Mouse (Mus musculus): Measurements from ENCODE around the gene Chst11. TPM values are rescaled to one million over a fixed set of nuclear protein-coding genes. Genes with fewer than 3 reads are reported as not detected.

The Chst11 gene
- polyA plus RNA-seq, 1 experiment = 12.1 TPM

- Histone ChIP-seq H3K4me2 (ENCODE audit: low read depth) (no peak overlapping the region), H3K27me3 (ENCODE audit: control insufficient read depth, insufficient read depth, insufficient read length) (no peaks in the 10 kb centered on the region), H3K79me2 (ENCODE audit: control insufficient read depth, insufficient read depth) (no peaks in the 10 kb centered on the region), H3K4me3 (no peak overlapping the region), H3K36me3 (ENCODE audit: control insufficient read depth, insufficient read depth) (no peaks in the 10 kb centered on the region), H3ac (ENCODE audit: control insufficient read depth, insufficient read length) (no peak overlapping the region)
- TF ChIP-seq CEBPB (IDR thresholded peaks at IDR 0.05; ENCODE audit: insufficient read depth, poor library complexity, severe bottlenecking) (no peak), TCF3 (IDR thresholded peaks at IDR 0.05; ENCODE audit: insufficient read length, low read depth) (no peak), POLR2AphosphoS2 (IDR thresholded peaks at IDR 0.05; ENCODE audit: insufficient read length, low read depth) (no peak), TCF12 (IDR thresholded peaks at IDR 0.05; ENCODE audit: insufficient read depth, poor library complexity, severe bottlenecking) (no peak), MYOG (IDR thresholded peaks at IDR 0.05; ENCODE audit: control insufficient read depth in 1 of 3, insufficient read depth in 1 of 3, insufficient read length in 2 of 3, low read depth in 2 of 3) (no peak), E2F4 (IDR thresholded peaks at IDR 0.05; ENCODE audit: insufficient read depth) (no peak), REST (IDR thresholded peaks at IDR 0.05; ENCODE audit: insufficient read depth, insufficient read length) (no peak), SRF (IDR thresholded peaks at IDR 0.05; ENCODE audit: control insufficient read depth, insufficient read length, low read depth) (no peak), POLR2A (IDR thresholded peaks at IDR 0.05; ENCODE audit: insufficient read length, low read depth) (no peak), MAX (IDR thresholded peaks at IDR 0.05; ENCODE audit: low read depth) (no peak), MYOD1 (IDR thresholded peaks at IDR 0.05; ENCODE audit: control insufficient read depth in 1 of 3, insufficient read length in 2 of 3, low read depth in 2 of 3) (no peak), USF1 (IDR thresholded peaks at IDR 0.05; ENCODE audit: low read depth) (no peak)
These were observed 233.5 kb downstream of the Chst11 start for GRCm38 (mm10) chr10:83218778-83219177.

GRCm38 (mm10) chr10:83219729-83220128, 234.4 kb downstream of the Chst11 start:
- TF ChIP-seq POLR2AphosphoS2 (IDR thresholded peaks at IDR 0.05; ENCODE audit: insufficient read length, low read depth) (no peak), POLR2A (IDR thresholded peaks at IDR 0.05; ENCODE audit: insufficient read length, low read depth) (no peak), CEBPB (IDR thresholded peaks at IDR 0.05; ENCODE audit: insufficient read depth, poor library complexity, severe bottlenecking) (no peak), MYOG (IDR thresholded peaks at IDR 0.05; ENCODE audit: control insufficient read depth in 1 of 3, insufficient read depth in 1 of 3, insufficient read length in 2 of 3, low read depth in 2 of 3) (no peak), MAX (IDR thresholded peaks at IDR 0.05; ENCODE audit: low read depth) (no peak), USF1 (IDR thresholded peaks at IDR 0.05; ENCODE audit: low read depth) (no peak), E2F4 (IDR thresholded peaks at IDR 0.05; ENCODE audit: insufficient read depth) (no peak), MYOD1 (IDR thresholded peaks at IDR 0.05; ENCODE audit: control insufficient read depth in 1 of 3, insufficient read length in 2 of 3, low read depth in 2 of 3) (no peak), TCF3 (IDR thresholded peaks at IDR 0.05; ENCODE audit: insufficient read length, low read depth) (no peak)
- no peak overlapping the region for H3K4me2 ChIP-seq (ENCODE audit: low read depth)
- no peaks in the 10 kb centered on the region for H3K79me2 ChIP-seq (ENCODE audit: control insufficient read depth, insufficient read depth)
- no peak overlapping the region for H3ac ChIP-seq (ENCODE audit: control insufficient read depth, insufficient read length)
- H3K27me3 ChIP-seq (ENCODE audit: control insufficient read depth, insufficient read depth, insufficient read length) = no peaks in the 10 kb centered on the region
- no peaks in the 10 kb centered on the region for H3K36me3 ChIP-seq (ENCODE audit: control insufficient read depth, insufficient read depth)
- no peak overlapping the region for H3K4me3 ChIP-seq

GRCm38 (mm10) chr10:83220217-83220616, 234.9 kb downstream of the Chst11 start:
- H3K4me3 ChIP-seq = no peak overlapping the region
- no peak overlapping the region for H3K4me2 ChIP-seq (ENCODE audit: low read depth)
- no peaks in the 10 kb centered on the region for H3K36me3 ChIP-seq (ENCODE audit: control insufficient read depth, insufficient read depth)
- no peaks in the 10 kb centered on the region for H3K27me3 ChIP-seq (ENCODE audit: control insufficient read depth, insufficient read depth, insufficient read length)
- H3ac ChIP-seq (ENCODE audit: control insufficient read depth, insufficient read length) = no peak overlapping the region
- TF ChIP-seq CEBPB (IDR thresholded peaks at IDR 0.05; ENCODE audit: insufficient read depth, poor library complexity, severe bottlenecking) (no peak), E2F4 (IDR thresholded peaks at IDR 0.05; ENCODE audit: insufficient read depth) (no peak), MYOG (IDR thresholded peaks at IDR 0.05; ENCODE audit: control insufficient read depth in 1 of 3, insufficient read depth in 1 of 3, insufficient read length in 2 of 3, low read depth in 2 of 3) (no peak), MAX (IDR thresholded peaks at IDR 0.05; ENCODE audit: low read depth) (no peak), REST (IDR thresholded peaks at IDR 0.05; ENCODE audit: insufficient read depth, insufficient read length) (no peak), TCF12 (IDR thresholded peaks at IDR 0.05; ENCODE audit: insufficient read depth, poor library complexity, severe bottlenecking) (no peak), MYOD1 (IDR thresholded peaks at IDR 0.05; ENCODE audit: control insufficient read depth in 1 of 3, insufficient read length in 2 of 3, low read depth in 2 of 3) (no peak)
- no peaks in the 10 kb centered on the region for H3K79me2 ChIP-seq (ENCODE audit: control insufficient read depth, insufficient read depth)

GRCm38 (mm10) chr10:83220847-83221246, 235.5 kb downstream of the Chst11 start:
- H3ac ChIP-seq (ENCODE audit: control insufficient read depth, insufficient read length) = no peak overlapping the region
- no peak for TF ChIP-seq E2F4 (IDR thresholded peaks at IDR 0.05; ENCODE audit: insufficient read depth)
- TF ChIP-seq USF1 (IDR thresholded peaks at IDR 0.05; ENCODE audit: low read depth) = no peak
- TF ChIP-seq MAX (IDR thresholded peaks at IDR 0.05; ENCODE audit: low read depth) = no peak
- TF ChIP-seq MYOD1 (IDR thresholded peaks at IDR 0.05; ENCODE audit: control insufficient read depth in 1 of 3, insufficient read length in 2 of 3, low read depth in 2 of 3) = no peak
- no peak for TF ChIP-seq MYOG (IDR thresholded peaks at IDR 0.05; ENCODE audit: control insufficient read depth in 1 of 3, insufficient read depth in 1 of 3, insufficient read length in 2 of 3, low read depth in 2 of 3)
- no peak for TF ChIP-seq TCF3 (IDR thresholded peaks at IDR 0.05; ENCODE audit: insufficient read length, low read depth)
- no peak for TF ChIP-seq SRF (IDR thresholded peaks at IDR 0.05; ENCODE audit: control insufficient read depth, insufficient read length, low read depth)
- TF ChIP-seq REST (IDR thresholded peaks at IDR 0.05; ENCODE audit: insufficient read depth, insufficient read length) = no peak
- no peak for TF ChIP-seq POLR2A (IDR thresholded peaks at IDR 0.05; ENCODE audit: insufficient read length, low read depth)
- no peak for TF ChIP-seq CEBPB (IDR thresholded peaks at IDR 0.05; ENCODE audit: insufficient read depth, poor library complexity, severe bottlenecking)
- TF ChIP-seq POLR2AphosphoS2 (IDR thresholded peaks at IDR 0.05; ENCODE audit: insufficient read length, low read depth) = no peak
- H3K4me2 ChIP-seq (ENCODE audit: low read depth) = no peak overlapping the region
- no peaks in the 10 kb centered on the region for H3K27me3 ChIP-seq (ENCODE audit: control insufficient read depth, insufficient read depth, insufficient read length)
- H3K4me3 ChIP-seq = no peak overlapping the region
- no peaks in the 10 kb centered on the region for H3K79me2 ChIP-seq (ENCODE audit: control insufficient read depth, insufficient read depth)
- no peaks in the 10 kb centered on the region for H3K36me3 ChIP-seq (ENCODE audit: control insufficient read depth, insufficient read depth)

- Histone ChIP-seq H3K4me3 (no peak overlapping the region), H3K4me2 (ENCODE audit: low read depth) (no peak overlapping the region), H3K27me3 (ENCODE audit: control insufficient read depth, insufficient read depth, insufficient read length) (no peaks in the 10 kb centered on the region), H3K36me3 (ENCODE audit: control insufficient read depth, insufficient read depth) (peaks cover 3% of the 10 kb centered on the region), H3K79me2 (ENCODE audit: control insufficient read depth, insufficient read depth) (no peaks in the 10 kb centered on the region), H3ac (ENCODE audit: control insufficient read depth, insufficient read length) (no peak overlapping the region)
- TF ChIP-seq MYOD1 (IDR thresholded peaks at IDR 0.05; ENCODE audit: control insufficient read depth in 1 of 3, insufficient read length in 2 of 3, low read depth in 2 of 3) (no peak), USF1 (IDR thresholded peaks at IDR 0.05; ENCODE audit: low read depth) (no peak), MYOG (IDR thresholded peaks at IDR 0.05; ENCODE audit: control insufficient read depth in 1 of 3, insufficient read depth in 1 of 3, insufficient read length in 2 of 3, low read depth in 2 of 3) (no peak), E2F4 (IDR thresholded peaks at IDR 0.05; ENCODE audit: insufficient read depth) (no peak), POLR2AphosphoS2 (IDR thresholded peaks at IDR 0.05; ENCODE audit: insufficient read length, low read depth) (no peak), POLR2A (IDR thresholded peaks at IDR 0.05; ENCODE audit: insufficient read length, low read depth) (no peak), SRF (IDR thresholded peaks at IDR 0.05; ENCODE audit: control insufficient read depth, insufficient read length, low read depth) (no peak), TCF12 (IDR thresholded peaks at IDR 0.05; ENCODE audit: insufficient read depth, poor library complexity, severe bottlenecking) (no peak)
These were observed 239.7 kb downstream of the Chst11 start for GRCm38 (mm10) chr10:83224999-83225398.

Measured in myocyte (in vitro differentiated cells).